Mouse (Mus musculus): ENCODE results near the gene Cbfa2t3. TPM values are rescaled to one million over a fixed set of nuclear protein-coding genes. Genes with fewer than 3 reads are reported as not detected.

Gene Cbfa2t3
- polyA plus RNA-seq, 1 experiment from 2014 or later, result 23.9 TPM

DNA sequence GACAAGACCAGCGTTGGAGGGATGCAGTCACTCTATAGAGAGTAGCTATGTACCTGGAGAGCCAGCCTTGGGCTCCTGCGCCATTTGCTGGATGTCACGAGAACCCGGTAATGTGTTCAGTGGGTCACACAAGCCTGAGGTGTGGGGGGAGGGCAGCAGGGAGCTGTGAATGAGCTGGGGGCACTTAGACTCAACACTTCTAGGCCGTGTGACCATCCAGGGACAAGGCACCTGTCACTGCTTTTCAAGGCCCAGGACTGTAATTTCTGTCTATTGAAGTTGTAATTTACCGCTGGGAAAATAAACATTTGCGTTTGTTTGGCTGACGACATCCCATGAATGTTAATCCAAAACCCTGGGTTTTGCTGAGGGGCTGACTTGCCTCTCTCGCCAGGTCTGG, 12.0 kb downstream of the Cbfa2t3 start:
- no peak overlapping the region for H3K9ac ChIP-seq (replicated peaks; ENCODE audit: low read depth, low read length)
- WGBS, result 57% methylated on average over 9 of the region's 9 CpGs
- no peak for ATAC-seq (ENCODE audit: low read depth)

DNA sequence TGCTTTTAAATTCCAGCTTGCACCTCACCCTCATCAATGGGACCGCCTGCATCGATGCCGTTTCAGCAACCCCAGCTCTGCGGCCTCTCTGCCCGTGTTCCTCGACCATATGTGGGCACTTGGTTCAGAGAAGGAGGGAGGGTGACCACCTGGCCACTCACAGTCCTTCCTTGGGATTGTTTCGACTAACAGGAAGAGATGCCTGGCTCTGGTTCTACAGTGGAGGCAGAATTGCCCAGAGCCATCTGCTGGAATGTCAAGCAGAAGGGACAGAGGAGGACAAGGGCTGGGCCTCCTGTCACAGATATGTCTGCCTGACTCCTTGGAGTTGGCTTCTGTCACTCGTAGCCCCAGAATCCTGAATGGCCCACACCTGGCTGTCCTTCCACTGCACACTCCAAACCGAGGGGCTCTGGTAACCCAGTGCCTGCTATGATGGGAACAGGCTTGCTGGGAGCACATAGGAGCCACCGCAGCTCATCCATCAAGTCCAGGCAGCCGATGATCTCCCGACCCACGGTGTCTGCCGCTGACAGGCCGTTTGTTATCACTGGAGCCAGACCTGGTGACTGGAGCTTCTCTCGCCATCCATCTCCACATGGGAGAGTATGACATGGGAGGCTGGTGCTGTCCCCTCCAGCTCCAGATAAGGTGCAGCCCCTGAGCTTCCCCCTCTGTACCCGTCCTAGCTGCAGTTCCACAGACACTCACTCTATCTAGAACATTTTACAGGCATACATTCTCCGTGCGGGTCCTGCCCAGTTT, 13.6 kb downstream of the Cbfa2t3 start:
- no peak overlapping the region for H3K9ac ChIP-seq (replicated peaks; ENCODE audit: low read depth, low read length)
- no peak overlapping the region for H3K4me2 ChIP-seq (ENCODE audit: low read depth, low read length)
- ATAC-seq (ENCODE audit: low read depth), result no peak
- no peaks in the 10 kb centered on the region for H3K9me3 ChIP-seq (ENCODE audit: control insufficient read depth, low read length)
- peaks cover 5% of the 10 kb centered on the region; the same call in 1 of the 2 replicates for H3K4me1 ChIP-seq (ENCODE audit: control insufficient read depth, insufficient read depth, low read length)
- H3K27ac ChIP-seq (ENCODE audit: low read depth, low read length), result no peak overlapping the region
- H3K36me3 ChIP-seq (ENCODE audit: control insufficient read depth, insufficient read depth, low read length), result no peaks in the 10 kb centered on the region
- no peak overlapping the region for H3K4me3 ChIP-seq (ENCODE audit: low read depth, low read length)
- no peaks in the 10 kb centered on the region for H3K27me3 ChIP-seq (ENCODE audit: control insufficient read depth, insufficient read depth, low read length)
- WGBS, result 72% methylated on average over 19 of the region's 19 CpGs

More for the DNA sequence above, 12.0 kb downstream of the Cbfa2t3 start:
- H3K27ac ChIP-seq (ENCODE audit: low read depth, low read length), result no peak overlapping the region
- H3K36me3 ChIP-seq (ENCODE audit: control insufficient read depth, insufficient read depth, low read length), result no peaks in the 10 kb centered on the region
- H3K4me2 ChIP-seq (ENCODE audit: low read depth, low read length), result no peak overlapping the region
- 0 out of 2 replicates have a peak, but pooled peaks cover 2% of the 10 kb centered on the region for H3K4me1 ChIP-seq (ENCODE audit: control insufficient read depth, insufficient read depth, low read length)
- H3K9me3 ChIP-seq (ENCODE audit: control insufficient read depth, low read length), result no peaks in the 10 kb centered on the region
- no peaks in the 10 kb centered on the region for H3K27me3 ChIP-seq (ENCODE audit: control insufficient read depth, insufficient read depth, low read length)
- no peak overlapping the region for H3K4me3 ChIP-seq (ENCODE audit: low read depth, low read length)

DNA sequence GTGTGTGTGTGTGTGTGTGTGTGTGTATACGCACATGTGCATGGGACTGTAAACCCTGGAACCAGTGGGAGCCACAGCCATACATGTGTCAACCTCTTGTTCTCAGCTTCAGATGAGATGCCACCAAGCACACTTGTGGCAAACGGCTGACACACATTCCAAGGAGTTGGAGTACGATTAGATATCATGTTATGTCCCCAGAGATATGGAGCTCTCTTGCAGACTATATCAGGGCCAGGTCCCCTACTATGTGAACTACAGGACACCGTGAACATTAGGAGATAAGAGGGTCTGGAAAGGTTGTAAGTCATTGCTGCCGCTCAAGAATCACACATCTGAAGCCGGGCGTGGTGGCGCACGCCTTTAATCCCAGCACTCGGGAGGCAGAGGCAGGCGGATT, 16.1 kb downstream of the Cbfa2t3 start:
- ATAC-seq (ENCODE audit: low read depth), result no peak
- Histone ChIP-seq H3K4me1 (ENCODE audit: control insufficient read depth, insufficient read depth, low read length) (peaks cover 18% of the 10 kb centered on the region), H3K27ac (ENCODE audit: low read depth, low read length) (no peak overlapping the region), H3K4me2 (ENCODE audit: low read depth, low read length) (no peak overlapping the region), H3K9me3 (ENCODE audit: control insufficient read depth, low read length) (no peaks in the 10 kb centered on the region), H3K27me3 (ENCODE audit: control insufficient read depth, insufficient read depth, low read length) (peaks cover 4% of the 10 kb centered on the region; the same call in 1 of the 2 replicates), H3K36me3 (ENCODE audit: control insufficient read depth, insufficient read depth, low read length) (no peaks in the 10 kb centered on the region), H3K9ac (replicated peaks; ENCODE audit: low read depth, low read length) (no peak overlapping the region), H3K4me3 (ENCODE audit: low read depth, low read length) (no peak overlapping the region)
- 93% methylated on average over 11 of the region's 11 CpGs for WGBS

DNA sequence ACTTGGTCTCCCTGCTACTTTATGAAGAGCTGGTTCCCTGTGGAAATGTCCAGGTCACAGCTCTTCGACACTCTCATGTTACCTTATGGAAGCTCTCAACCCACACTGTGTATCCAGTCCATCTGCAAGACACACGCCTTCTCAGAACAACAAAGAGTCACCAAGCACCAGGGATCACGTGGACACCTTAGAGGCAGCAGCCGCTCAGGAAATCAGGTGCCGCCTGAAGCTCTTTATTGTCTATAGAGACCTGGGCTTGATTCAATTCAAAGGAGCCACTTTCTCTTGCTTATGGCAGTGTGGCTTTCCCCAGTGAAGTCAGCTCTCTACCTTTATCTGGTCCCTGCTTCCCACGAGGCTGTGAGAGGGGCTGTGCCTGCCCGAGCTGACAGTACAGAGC, 18.7 kb downstream of the Cbfa2t3 start:
- Histone ChIP-seq H3K4me3 (ENCODE audit: low read depth, low read length) (no peak overlapping the region), H3K4me1 (ENCODE audit: control insufficient read depth, insufficient read depth, low read length) (peaks cover 28% of the 10 kb centered on the region), H3K9me3 (ENCODE audit: control insufficient read depth, low read length) (no peaks in the 10 kb centered on the region), H3K9ac (replicated peaks; ENCODE audit: low read depth, low read length) (peak overlapping the region; percentile 28; the same call in 1 of the 2 replicates), H3K36me3 (ENCODE audit: control insufficient read depth, insufficient read depth, low read length) (no peaks in the 10 kb centered on the region), H3K27ac (ENCODE audit: low read depth, low read length) (peak overlapping the region; percentile 97), H3K4me2 (ENCODE audit: low read depth, low read length) (peak overlapping the region; percentile 82; the same call in 1 of the 2 replicates), H3K27me3 (ENCODE audit: control insufficient read depth, insufficient read depth, low read length) (peaks cover 4% of the 10 kb centered on the region; the same call in 1 of the 2 replicates)
- WGBS, result 30% methylated on average over 7 of the region's 7 CpGs
- no peak for ATAC-seq (ENCODE audit: low read depth)

DNA sequence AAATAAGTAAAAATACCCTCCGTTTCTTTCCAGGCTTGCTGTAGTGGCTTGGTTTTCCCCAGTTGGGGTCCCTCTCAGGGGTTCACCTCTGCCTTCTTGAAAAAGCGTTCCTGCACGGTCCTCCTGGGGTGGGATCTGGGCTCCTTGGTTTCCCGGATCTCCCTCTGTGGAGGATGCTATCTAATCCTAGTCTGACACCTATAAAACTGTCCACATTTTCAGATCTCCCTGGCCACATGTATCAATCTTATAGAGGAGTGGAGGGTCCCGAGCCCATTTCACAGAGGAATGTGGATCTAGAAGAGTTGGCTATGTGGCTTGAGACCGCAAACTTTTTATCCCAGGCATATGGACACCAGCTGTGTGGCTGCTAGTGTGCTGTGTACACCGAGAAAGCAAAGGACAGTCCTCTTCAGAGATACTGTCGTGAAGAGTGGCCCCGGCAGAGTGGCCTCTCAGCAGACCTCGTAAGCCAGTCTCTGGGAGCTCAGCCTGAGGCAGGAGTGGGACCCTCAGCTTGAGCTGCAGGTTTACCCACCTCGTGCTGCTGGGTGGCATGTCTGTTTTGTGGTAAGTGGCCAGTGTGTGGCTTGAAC, 19.5 kb downstream of the Cbfa2t3 start:
- peak overlapping the region; percentile 97 for H3K27ac ChIP-seq (ENCODE audit: low read depth, low read length)
- peak overlapping the region; percentile 86; the same call in 1 of the 2 replicates for H3K4me3 ChIP-seq (ENCODE audit: low read depth, low read length)
- peak overlapping the region; percentile 82 for H3K4me2 ChIP-seq (ENCODE audit: low read depth, low read length)
- no peaks in the 10 kb centered on the region for H3K9me3 ChIP-seq (ENCODE audit: control insufficient read depth, low read length)
- peaks cover 4% of the 10 kb centered on the region; the same call in 1 of the 2 replicates for H3K27me3 ChIP-seq (ENCODE audit: control insufficient read depth, insufficient read depth, low read length)
- no peaks in the 10 kb centered on the region for H3K36me3 ChIP-seq (ENCODE audit: control insufficient read depth, insufficient read depth, low read length)
- H3K4me1 ChIP-seq (ENCODE audit: control insufficient read depth, insufficient read depth, low read length), result peaks cover 34% of the 10 kb centered on the region
- WGBS, result 25% methylated on average over 11 of the region's 11 CpGs
- ATAC-seq (ENCODE audit: low read depth), result no peak
- peak overlapping the region; percentile 95 for H3K9ac ChIP-seq (replicated peaks; ENCODE audit: low read depth, low read length)

DNA sequence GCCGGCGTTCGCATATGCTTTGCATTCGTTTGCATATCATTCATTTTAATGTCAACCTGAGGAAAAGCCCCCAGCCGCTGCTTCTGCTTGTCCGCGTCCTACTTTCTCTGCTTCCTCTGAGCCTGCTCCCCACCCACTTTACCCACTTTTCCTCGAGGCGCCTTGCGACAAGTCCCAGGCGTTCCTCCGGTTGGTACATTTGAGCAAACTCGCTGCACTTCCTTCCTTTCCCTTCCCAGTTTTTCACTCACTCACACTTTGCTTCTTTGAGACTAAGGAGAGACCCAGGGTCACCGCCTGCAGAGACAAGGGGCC, 20.1 kb downstream of the Cbfa2t3 start:
- no peak for ATAC-seq (ENCODE audit: low read depth)
- H3K4me1 ChIP-seq (ENCODE audit: control insufficient read depth, insufficient read depth, low read length), result peaks cover 39% of the 10 kb centered on the region
- no peaks in the 10 kb centered on the region for H3K36me3 ChIP-seq (ENCODE audit: control insufficient read depth, insufficient read depth, low read length)
- peak overlapping the region; percentile 86 for H3K4me3 ChIP-seq (ENCODE audit: low read depth, low read length)
- H3K4me2 ChIP-seq (ENCODE audit: low read depth, low read length), result peak overlapping the region; percentile 82
- peak overlapping the region; percentile 95 for H3K9ac ChIP-seq (replicated peaks; ENCODE audit: low read depth, low read length)
- no peaks in the 10 kb centered on the region for H3K9me3 ChIP-seq (ENCODE audit: control insufficient read depth, low read length)
- H3K27ac ChIP-seq (ENCODE audit: low read depth, low read length), result peak overlapping the region; percentile 97
- WGBS, result under 1% methylated on average over 14 of the region's 14 CpGs
- peaks cover 4% of the 10 kb centered on the region; the same call in 1 of the 2 replicates for H3K27me3 ChIP-seq (ENCODE audit: control insufficient read depth, insufficient read depth, low read length)

DNA sequence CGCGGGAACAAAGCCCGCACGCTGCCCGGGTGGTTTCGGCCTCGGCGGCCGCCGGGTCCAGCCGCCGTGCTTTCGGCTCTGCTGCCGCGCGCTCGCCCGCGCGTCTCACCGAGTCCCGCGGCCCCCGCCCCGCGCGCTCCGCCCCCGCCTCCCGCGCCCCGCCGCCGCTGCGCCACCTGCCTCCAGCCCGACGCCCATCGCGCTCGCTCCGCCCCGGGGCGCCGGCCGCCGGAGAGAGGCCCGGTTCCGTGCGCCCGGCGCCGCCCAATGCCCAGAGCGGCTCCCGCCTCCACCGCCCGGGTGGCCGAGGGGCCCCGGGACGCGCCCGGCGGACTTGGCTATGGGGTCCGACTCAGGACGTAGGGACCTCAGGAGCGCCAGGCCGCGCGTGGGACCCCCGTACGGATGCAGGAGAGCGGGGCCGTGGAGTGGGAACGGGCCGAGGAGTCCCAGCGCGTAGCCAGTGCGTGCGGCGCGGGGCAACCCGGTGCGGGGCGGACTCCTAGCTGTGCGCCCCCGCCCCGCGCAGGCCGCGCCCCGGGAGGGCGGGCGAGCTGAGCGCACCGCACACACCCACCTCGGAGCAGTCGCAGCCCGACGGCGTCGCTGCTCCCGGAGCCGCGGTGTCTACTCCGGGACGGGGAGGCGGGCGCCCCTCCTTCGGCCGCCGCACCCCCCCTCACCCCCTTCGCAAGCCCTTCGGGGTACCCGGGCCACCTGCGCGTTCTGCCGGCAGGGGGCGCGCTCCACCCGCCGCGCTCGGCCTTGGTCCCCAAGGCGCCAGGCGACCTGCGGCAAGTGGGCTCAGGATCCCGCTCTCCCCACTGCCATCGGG, 20.6 kb downstream of the Cbfa2t3 start:
- H3K36me3 ChIP-seq (ENCODE audit: control insufficient read depth, insufficient read depth, low read length), result 0 out of 2 replicates have a peak, but pooled peaks cover 4% of the 10 kb centered on the region
- peak overlapping the region; percentile 97 for H3K27ac ChIP-seq (ENCODE audit: low read depth, low read length)
- H3K4me2 ChIP-seq (ENCODE audit: low read depth, low read length), result peak overlapping the region; percentile 82
- H3K9me3 ChIP-seq (ENCODE audit: control insufficient read depth, low read length), result no peaks in the 10 kb centered on the region
- peak overlapping the region; percentile 95 for H3K9ac ChIP-seq (replicated peaks; ENCODE audit: low read depth, low read length)
- peak overlapping the region; percentile 86 for H3K4me3 ChIP-seq (ENCODE audit: low read depth, low read length)
- WGBS, result under 1% methylated on average over 66 of the region's 127 CpGs
- ATAC-seq (ENCODE audit: low read depth), result peak; percentile 81
- peaks cover 44% of the 10 kb centered on the region for H3K4me1 ChIP-seq (ENCODE audit: control insufficient read depth, insufficient read depth, low read length)
- peaks cover 4% of the 10 kb centered on the region; the same call in 1 of the 2 replicates for H3K27me3 ChIP-seq (ENCODE audit: control insufficient read depth, insufficient read depth, low read length)

DNA sequence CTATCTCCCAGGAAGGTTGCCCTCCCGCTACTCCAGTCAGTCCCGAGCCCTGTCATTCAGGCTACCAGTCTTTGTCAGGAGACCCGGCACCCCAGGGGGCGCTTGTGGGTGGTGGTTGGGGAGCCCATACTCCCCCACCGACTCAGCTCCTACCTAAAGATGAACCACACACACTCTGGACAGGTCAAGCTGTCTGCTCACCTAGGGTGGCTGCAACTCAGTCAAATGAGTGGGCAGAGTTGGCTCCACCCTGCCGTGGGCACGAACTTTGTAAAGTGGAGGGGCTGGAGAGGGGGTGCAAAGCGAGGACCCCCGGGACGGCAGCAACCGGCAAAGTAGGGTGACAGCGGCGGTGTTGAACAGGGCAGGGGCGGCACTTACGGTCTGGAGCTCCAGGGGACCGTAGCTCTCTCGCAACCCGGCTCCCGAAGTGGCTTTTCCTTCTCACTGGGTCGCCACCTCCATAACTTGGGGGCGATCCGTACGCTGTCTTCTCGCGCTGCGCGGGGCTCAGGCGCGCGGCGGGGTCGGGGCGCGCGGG, 21.4 kb downstream of the Cbfa2t3 start:
- Histone ChIP-seq H3K36me3 (ENCODE audit: control insufficient read depth, insufficient read depth, low read length) (0 out of 2 replicates have a peak, but pooled peaks cover 4% of the 10 kb centered on the region), H3K27ac (ENCODE audit: low read depth, low read length) (peak overlapping the region; percentile 97), H3K4me3 (ENCODE audit: low read depth, low read length) (peak overlapping the region; percentile 86), H3K4me1 (ENCODE audit: control insufficient read depth, insufficient read depth, low read length) (peaks cover 46% of the 10 kb centered on the region), H3K9ac (replicated peaks; ENCODE audit: low read depth, low read length) (peak overlapping the region; percentile 95), H3K4me2 (ENCODE audit: low read depth, low read length) (peak overlapping the region; percentile 82), H3K27me3 (ENCODE audit: control insufficient read depth, insufficient read depth, low read length) (peaks cover 4% of the 10 kb centered on the region; the same call in 1 of the 2 replicates), H3K9me3 (ENCODE audit: control insufficient read depth, low read length) (no peaks in the 10 kb centered on the region)
- ATAC-seq (ENCODE audit: low read depth), result peak; percentile 16
- under 1% methylated on average over 33 of the region's 35 CpGs for WGBS
